Mouse (Mus musculus) ovary, postnatal 36 days (tissue): ENCODE results near the gene Atxn7l1.

ENCODE experiments used
- DNase-seq: peaks from one replicate; pipeline ENCODE4 v3.0.0; 2022; ENCODE audit warnings: low spot score, mixed read lengths

Gene Atxn7l1

DNA sequence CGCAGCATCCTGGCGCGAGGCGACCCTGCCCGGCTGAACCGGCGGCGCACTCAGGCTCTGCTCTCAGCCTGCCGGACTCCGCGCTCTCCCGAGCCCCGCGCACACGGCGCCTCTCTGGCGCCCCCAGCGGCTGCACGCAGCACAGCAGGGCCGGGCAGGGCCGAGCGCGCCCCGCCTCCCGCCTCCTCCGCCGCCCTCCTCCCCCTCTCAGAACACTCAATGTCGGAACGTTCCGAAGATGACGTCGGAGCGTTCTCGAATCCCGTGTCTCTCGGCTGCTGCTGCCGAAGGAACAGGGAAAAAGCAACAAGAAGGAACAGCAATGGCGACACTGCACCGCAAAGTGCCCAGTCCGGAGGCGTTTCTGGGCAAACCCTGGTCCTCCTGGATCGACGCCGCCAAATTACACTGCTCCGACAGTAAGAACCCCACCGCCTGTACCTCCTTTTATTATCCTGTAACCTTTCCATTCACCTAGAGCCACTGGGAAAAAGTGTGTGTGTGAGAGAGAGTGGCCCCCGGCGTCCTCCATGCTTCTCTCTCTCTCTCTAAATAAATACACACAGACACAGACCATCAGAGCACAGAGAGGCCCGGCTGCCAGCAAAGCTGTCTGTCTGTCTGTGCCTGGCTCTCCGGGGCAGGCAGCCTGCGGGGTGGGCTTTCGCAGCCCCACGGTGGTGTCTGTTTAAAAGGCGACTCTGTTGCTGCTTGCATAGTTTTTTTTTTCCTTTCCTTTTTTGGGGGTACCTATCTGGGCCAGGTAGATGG is at the start of gene Atxn7l1:
Atxn7l1 (plus strand) TSS at position 197 of the 771 bp plus-strand sequence.
- DNase-seq: peak; percentile 91

DNA sequence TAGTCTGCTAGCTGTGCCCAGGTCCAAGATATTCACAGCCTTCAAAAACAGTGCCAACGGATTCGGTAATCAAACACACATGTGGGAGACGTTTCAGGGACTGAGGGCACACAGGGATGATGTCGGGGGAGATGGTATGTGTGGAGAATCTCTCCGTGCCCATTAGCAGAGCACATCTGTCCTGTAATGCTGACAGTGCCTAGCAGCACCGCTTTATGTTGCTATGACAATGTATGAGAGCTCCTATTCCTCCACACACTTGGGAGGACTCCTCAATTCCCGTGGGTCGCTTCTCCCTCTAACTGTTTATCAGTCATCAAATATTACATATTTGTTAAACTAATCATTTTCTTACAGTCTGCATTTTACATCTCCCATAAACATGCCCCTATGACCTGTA is 45.9 kb upstream of the Atxn7l1 start:
- DNase-seq: no peak

DNA sequence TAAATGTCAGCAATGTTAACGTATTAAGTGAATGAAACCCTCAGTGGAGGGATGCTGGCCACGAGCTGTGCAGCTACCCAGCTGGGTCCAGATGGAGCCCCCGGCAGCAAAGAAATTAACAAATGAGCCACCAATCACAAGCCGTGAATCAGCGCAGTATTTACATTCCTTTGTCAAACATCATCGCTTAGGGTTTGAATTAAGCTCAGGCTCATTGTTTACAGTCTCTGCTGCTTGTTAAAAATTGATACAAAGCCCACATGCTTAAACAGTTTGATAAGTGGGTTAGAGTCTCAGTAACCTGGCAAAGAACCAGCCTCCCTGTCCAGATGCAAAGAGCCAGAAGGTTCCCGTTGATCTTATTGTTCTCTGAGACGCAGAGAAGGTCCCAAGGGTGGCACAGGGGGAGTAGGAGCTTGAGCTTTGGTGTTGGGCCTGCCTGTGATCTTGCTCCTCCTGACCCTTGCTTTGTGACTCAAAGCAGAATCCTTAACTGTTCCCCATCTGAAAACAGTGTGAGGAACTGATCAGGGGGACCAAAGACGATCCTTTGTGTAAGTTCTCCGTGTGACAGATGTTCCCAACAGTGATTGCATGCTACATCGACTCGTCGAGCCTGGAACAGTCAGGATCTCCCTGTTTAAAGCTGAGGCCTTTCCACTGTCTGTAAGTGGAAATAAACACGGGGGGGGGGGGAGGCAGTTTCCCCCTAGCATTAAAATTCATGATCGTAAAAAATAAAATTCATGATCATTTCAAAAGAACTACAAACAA is 45.0 kb upstream of the Atxn7l1 start:
- DNase-seq: no peak

DNA sequence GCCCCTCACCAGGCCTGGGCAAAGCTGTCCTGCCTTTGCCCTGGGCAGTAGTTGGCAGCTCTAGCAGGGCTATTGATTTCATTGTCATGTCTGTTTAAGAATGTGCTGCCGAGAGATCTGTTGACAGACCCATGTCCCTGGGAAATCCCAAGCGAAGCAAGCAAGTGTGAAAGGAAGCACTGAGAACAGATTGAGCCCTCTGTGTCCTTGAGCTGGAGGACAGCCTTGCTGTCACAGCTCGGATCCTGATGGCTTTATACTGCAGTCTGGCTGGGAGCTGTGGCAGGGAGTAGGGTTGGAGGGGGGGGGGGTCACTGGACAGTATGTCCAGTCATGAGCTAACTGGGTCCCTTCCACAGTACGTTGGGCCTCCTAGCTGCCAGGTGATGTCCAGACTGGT is 41.8 kb upstream of the Atxn7l1 start:
- no peak for DNase-seq

DNA sequence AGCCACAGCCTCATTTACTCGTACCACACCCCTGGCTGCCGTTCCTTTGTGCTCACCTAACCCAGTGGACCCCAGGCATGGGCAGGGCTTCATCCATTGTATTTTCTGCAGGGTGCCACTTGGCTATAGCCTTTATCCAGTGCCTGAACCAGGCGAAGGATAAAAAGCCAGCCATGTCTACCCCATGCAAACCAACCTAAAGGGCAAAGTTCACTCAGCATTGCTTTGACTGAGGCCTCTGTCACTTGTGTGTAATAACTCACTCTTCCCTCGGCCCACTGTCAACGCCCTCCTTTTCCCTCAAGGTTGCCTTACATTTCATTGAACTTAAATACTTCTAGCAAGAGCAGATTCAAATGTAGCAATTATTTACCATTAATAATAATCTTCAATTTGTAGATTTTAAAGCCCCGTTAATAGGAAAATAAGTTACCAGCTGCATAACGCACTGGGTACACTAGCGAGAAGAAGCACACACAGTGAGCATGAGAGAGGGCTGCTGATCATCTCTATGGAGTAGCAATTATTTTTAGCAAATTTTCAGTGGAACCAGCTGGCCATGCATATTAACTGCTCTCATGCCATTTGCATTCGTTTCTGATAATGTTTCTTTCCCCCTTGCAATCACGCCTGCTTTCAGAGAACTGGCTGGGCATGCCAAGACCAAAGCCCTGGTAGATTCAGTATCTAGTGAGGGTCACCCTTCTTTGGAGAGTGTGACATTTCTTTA is 40.9 kb upstream of the Atxn7l1 start:
- no peak for DNase-seq

DNA sequence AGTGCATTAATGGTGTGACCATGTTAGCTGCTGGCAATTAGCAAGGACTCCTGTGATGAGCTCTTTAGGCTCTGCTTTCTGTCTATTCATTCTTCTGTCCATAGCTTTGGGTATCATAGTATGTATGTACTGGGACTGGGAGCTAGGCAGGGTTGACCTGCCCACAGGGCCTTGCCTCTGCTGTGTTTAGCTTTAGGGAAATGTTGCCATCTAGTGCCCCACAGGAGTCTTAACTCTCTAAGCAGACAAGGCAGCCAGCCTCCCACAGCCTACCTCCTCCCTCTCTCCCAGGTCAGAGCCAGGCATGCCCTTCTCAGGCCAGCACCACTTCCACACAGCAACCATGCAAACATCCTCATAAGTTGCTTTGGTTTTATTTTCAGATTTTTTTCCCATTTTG is 38.0 kb upstream of the Atxn7l1 start:
- DNase-seq: no peak

DNA sequence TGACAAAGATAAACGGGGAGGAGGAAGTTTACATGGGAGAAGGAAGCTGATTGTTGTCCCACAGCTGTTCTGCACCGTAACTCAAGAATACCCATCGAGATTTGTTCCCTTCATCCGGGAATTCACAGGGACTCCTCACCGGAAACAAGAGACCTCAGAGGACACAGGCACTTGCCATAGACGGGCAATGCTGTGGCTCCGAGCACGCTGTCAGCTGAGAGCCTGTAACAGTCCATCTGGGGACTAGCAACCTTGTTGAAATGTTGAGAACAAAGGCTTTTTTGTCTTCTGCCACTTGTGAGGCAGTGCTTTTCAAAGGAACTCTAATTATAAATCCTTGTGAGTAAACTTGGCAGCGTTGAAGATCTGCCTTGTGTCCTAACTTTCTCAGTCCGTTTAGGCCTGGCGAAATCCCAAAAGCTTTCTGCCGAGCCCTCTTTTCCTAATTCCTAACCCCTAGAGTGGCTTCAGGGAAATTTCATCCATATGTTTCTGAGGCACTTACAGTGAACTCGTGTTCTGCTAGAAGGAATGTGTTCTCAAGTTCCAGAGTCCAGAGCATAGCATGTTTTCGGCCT is 36.5 kb upstream of the Atxn7l1 start:
- DNase-seq: no peak

DNA sequence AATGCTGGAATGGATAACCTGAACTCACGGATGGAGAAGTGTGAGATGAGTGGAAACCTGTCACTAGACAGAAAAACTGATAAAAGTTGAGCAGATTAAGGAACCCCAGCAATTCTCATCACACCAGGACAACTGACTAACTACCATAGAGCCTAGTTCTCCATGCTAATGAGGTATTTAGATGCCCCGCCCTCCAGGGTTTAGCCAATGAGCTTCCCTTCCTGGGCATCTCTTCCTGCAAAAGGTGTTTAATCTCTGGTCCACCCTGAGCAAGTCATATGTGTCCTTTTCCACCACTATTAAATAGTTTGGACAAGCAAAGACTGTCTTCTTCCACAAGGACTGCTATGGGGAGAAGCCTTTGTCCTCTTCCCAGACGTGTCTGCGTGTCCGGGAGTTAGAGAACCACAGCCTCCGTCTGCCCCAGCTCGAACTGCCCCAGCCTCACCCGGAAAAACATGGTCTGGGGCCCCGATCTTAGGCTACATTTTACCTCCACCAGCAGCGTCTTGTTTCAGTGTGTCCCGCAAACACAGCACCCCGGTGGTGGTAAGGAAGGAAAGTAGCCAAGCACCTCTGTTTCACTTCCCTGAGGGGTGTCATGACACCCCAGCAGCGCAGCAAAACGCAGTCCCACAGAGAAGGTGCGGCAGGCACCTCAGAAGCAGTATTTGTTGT is 28.7 kb upstream of the Atxn7l1 start:
- no peak for DNase-seq

DNA sequence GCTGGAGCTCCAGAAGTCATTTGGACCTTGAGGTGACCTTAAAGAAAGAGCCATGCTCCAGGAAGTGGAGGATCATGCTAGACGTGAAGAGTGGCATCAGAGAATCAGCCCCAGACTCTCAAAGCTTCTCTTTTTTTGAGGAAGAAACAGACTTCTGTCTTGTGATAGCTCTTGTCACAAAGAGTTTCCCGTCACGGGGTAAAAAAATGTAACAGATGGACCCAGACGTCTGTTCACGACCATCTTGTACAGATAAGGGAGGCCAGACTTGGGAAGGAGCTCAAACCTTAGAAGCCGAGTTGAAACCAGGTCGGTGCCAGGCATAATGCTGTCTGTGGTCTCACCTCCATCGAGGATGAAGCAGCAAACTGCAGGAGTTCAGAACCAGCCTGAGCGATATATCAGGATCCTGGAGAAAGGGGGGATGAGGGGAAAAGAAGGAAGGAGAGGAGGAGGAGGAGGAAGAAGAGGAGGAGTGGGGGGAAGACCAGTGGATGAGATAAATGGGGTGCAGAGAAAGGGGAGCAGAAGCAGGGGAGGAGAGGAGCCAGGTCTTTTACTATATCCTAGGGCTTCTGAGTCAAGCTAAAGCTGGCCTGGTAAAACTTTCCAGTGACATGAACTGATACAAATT is 21.8 kb upstream of the Atxn7l1 start:
- no peak for DNase-seq

DNA sequence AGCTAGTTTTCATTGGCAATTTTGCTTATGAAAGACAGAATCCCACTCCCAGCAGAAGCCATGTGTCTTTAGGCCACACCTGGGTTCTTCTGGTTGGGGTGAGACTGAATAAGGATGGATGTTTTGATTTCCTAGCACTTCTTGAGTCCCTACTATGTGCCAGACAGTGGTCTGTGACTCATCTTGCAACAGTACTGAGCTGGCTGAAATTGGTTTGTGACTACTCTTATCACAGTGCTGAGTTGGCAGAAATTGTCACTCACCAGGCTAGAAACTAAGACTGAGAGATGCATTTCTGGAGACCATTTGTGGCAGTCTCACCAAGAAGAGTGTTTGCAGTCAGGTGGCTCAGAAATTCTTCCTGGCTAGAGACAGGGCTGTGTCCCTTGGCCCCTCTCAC is 21.2 kb upstream of the Atxn7l1 start:
- no peak for DNase-seq

DNA sequence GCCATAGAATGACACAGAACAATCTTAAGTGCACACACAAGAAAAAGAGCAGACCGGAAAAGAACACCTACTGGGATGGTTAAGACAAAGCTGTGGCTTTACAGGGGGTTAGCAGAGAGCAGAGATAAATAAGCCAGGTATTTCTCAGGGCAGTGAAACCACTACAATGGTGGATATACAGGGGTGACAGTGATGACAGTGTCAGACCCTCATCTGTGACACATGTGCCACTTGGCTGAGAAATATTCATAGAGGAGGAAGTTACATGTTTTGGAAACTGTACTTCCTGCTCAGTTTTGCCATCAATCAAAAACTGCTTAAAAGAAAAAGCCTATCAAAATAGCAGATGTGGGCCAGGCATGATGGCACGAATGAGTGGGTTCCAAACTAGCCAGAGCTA is 19.4 kb upstream of the Atxn7l1 start:
- no peak for DNase-seq

DNA sequence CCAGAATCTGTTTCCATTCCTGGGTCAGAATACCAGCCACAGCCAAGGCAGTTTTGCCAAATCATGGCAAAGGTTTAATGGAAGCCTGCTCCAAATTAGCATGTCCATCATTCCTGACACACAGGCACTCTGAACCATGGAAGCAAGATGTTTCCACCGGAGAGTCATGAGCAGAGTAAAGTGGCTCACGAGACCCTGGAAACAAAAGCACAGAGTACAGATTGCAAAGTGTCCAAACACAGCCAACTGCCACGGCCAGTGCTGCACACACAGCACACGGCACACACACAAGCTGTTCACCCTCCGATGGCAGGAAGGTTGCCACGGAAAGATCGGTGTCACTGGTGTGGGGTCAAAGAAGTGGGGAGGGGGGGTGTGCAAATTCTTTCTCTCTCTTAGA is 18.8 kb upstream of the Atxn7l1 start:
- no peak for DNase-seq

DNA sequence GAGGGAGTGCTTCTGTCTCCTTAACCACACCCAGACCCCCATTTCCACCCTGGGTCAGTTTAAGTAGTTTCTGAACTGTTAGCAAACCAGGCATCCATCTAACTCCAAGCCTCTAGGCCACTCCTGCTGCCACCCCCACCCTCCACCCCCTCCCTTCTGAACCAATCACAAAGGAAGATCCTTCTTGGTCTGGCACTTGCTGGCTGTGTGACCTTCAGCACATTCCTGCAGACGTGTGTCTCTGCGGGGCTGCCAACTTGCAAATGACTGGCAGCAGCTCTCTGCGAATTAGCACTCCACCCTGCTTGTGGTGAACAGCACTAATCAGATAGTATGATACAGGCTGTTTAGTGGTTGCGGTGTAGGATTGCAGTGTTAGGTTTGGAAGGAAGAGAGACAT is 18.1 kb upstream of the Atxn7l1 start:
- peak; percentile 41 for DNase-seq

DNA sequence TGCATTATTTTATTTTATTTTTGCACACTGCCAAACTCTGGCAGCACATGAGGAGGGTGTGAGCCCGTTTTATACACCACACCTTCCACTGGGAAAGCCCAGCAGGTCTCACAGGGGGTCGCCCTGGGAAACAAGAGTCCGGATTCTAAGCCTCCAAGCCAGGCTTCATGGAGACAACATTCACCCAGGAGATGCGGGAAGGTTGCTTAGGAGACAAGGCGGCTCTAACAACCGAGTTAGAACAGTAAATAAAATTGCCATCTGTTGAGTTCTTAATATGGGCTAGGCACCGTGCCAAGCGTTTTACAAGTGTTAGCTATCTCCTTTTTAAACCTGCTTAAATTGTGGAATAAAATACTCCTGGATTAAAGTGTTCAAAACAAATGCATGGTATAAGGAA is 17.1 kb upstream of the Atxn7l1 start:
- no peak for DNase-seq

DNA sequence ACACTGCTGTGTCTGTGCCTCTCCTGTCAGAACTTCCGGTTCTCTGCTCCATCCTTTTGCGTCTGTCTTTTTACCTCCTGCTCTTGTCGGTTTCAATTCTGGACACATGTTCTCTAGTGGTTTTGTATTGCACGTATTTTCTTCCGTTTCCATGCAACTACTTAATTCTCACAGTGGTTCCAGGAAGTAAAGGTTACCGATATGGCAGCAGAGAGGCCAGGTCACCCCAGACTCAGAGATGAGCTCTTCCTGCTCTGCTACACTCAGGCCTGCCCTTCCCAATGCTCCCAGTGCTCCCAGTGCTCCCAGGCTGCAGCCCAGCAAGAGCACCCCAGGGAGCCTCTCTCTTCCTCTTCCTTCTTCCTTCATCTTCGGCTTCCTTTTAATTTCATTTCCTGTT is 15.7 kb upstream of the Atxn7l1 start:
- no peak for DNase-seq

DNA sequence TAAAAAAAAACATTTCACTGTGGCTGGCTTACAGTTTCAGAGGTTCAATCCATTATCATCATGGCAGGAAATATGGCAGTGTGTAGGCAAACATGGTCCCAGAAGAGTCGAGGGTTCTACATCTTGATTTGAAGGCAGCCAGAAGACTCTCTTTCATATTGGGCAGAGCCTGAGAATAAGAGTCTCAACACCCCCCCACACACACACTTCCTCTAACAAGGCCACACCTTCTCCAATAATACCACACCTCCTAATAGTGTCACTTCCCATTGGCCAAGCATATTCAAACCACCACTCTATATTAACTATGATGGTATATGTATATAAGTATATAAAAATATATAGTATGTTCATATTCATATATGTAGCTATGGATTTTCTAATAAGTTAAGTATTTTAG is 9.6 kb upstream of the Atxn7l1 start:
- DNase-seq: no peak

DNA sequence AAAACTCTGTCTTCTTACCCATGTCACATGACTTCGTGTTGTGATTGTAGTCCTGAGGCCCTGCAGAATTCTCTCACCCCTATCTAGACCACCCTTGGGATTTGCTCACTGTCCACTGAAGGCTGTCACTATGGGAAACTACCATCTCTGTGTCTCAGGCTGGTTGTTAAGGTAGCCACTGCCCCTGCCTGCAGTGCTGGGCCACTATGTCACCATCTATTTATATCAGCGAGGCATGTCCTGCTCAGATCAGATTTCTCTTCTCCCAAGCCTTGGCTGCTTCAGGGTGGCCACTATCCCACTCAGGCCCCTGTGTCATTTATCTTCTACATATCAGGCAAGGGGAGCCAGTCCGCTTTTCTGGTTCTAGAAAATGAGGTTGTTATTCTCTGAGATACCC is 8.4 kb upstream of the Atxn7l1 start:
- DNase-seq: no peak

DNA sequence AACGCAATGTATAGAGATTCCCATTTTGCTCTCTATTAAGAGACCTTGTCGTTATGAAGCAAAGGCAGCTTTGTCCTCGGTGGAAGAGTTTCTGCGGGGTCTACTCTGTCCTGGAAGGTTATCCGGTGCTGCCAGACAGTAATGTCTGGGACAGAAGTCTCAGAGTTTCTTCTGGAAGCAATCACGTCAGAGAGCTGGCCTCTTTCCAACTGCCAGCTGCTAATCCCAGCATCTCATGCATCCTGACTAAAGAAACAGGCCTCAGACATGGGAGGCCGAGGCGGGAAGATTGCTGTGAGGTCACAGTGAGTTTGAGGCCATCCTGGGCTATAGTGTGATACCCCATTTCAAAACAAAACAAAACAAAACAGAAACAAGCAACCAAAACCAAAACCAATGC is 3.0 kb upstream of the Atxn7l1 start:
- no peak for DNase-seq

DNA sequence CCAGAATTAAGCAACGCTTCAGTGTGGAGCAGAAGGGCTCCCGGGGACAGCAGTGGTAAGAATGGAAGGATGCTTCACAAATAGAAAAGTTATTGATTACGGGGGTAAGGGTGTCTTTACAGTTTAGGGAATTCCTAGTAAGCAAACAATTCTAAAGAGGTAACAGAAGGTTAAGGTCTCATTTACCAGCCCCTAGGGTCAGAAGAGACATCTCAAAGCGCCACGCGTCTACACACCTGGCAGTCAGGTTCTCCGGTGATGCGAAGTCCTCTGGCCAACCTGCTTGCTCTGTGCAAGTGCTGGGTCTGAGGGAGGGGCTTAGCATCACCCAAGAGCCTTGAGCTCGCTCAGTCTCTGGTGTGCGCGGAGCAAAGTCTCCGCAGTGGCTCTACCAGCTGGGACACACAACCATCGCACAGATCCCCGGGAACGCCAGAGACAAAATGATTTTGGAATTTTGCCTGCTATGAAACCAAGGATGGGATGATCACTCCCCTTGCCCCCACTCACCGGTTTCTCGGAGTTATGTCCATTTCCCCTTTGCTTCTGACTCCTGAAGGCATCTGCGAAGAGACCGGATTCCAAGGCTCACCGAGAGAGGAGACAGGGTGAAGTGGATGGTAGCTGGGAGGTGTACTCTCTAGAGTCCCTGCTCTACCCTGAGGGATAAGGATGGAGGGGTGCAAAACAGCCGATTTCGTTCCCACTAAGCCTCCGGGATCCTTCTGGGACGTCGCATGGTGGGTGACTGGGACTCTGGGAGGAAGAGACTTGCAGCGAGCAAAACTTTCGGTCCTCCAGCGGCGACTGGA is 665 bp upstream of the Atxn7l1 start:
- no peak for DNase-seq

DNA sequence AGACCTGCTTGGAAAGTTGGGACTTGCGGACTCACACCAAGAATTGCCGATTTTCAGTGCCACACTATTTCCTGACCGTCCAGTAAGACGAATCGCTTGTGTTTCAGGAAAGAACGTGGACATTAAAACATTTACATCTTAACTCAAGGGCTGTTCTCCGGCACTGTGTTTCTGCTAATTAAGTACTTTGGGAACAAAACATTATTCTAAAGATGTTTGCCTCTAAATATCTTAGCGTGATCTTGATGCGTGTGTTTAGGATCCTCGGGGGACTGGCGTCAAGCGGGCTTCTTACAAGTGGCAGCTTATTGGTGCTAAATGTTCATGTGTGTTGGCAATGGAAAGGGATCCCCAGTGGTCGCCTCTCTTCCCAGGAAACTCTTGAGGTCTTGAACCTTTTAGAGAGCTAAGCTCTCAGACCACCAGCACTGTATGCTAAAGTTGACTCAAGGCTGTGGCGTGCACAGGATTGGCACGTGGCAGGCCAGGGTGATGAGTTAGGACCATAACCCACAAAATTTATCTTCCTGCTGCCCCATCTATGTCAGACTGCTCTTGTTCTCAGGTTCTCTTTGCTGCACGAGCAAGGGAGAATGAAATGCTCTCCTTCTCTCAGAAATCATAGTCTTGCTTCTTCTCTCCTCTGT is 2.2 kb downstream of the Atxn7l1 start:
- no peak for DNase-seq
